ENCODE assay signal across 27 mouse cellular contexts in genomic region chr12:28823518-28823917, GRCm38 (mm10).
DNase-seq lines count a peak whose midpoint lies in the region; ATAC-seq lines count a peak whose summit lies in the region.
"Had no signal": no experiment of that assay in that cellular context is flagged by ENCODE, and none has a peak within 500 bp of the region (broad histone marks: within the 10 kb centered on the region; RNA-seq: fewer than 3 reads in every experiment).

No protein-coding gene starts in this region.

- H3K36me3 ChIP-seq in hindbrain, embryonic 10.5 days = no peaks in the 10 kb centered on the region
- H3K36me3 ChIP-seq in hindbrain, embryonic 13.5 days = no peaks in the 10 kb centered on the region
- no peaks in the 10 kb centered on the region for H3K36me3 ChIP-seq in midbrain, embryonic 10.5 days
- no peaks in the 10 kb centered on the region for H3K36me3 ChIP-seq in midbrain, embryonic 15.5 days (replicated peaks)
- H3K36me3 ChIP-seq: embryonic facial prominence, embryonic 10.5 days; embryonic facial prominence, embryonic 13.5 days; forebrain, embryonic 12.5 days; forebrain, embryonic 15.5 days; heart, embryonic 12.5 days; heart, embryonic 15.5 days; hindbrain, embryonic 12.5 days had no signal

- H3K27me3 ChIP-seq in hindbrain, embryonic 10.5 days (ENCODE audit: insufficient read depth, poor library complexity, severe bottlenecking) = no peaks in the 10 kb centered on the region; the same call in 1 of the 2 replicates
- H3K27me3 ChIP-seq in hindbrain, embryonic 13.5 days = no peaks in the 10 kb centered on the region
- peaks cover 33% of the 10 kb centered on the region for H3K27me3 ChIP-seq in midbrain, embryonic 10.5 days (ENCODE audit: low read depth, poor library complexity, severe bottlenecking)
- H3K27me3 ChIP-seq in midbrain, embryonic 15.5 days (replicated peaks) = no peaks in the 10 kb centered on the region
- H3K27me3 ChIP-seq: embryonic facial prominence, embryonic 13.5 days; forebrain, embryonic 15.5 days; heart, embryonic 12.5 days; heart, embryonic 15.5 days; hindbrain, embryonic 12.5 days had no signal

- no peaks in the 10 kb centered on the region for H3K9me3 ChIP-seq in hindbrain, embryonic 10.5 days
- no peaks in the 10 kb centered on the region for H3K9me3 ChIP-seq in hindbrain, embryonic 13.5 days
- no peaks in the 10 kb centered on the region for H3K9me3 ChIP-seq in midbrain, embryonic 10.5 days (replicated peaks)
- no peaks in the 10 kb centered on the region for H3K9me3 ChIP-seq in midbrain, embryonic 15.5 days
- H3K9me3 ChIP-seq: embryonic facial prominence, embryonic 10.5 days; embryonic facial prominence, embryonic 13.5 days; forebrain, embryonic 12.5 days; forebrain, embryonic 15.5 days; heart, embryonic 12.5 days; heart, embryonic 15.5 days; hindbrain, embryonic 12.5 days had no signal

- H3K27ac ChIP-seq in hindbrain, embryonic 10.5 days = peak overlapping the region; percentile 50; the same call in 1 of the 2 replicates
- no peak overlapping the region for H3K27ac ChIP-seq in hindbrain, embryonic 13.5 days
- H3K27ac ChIP-seq in midbrain, embryonic 10.5 days (replicated peaks) = peak overlapping the region; percentile 71
- no peak overlapping the region for H3K27ac ChIP-seq in midbrain, embryonic 15.5 days
- H3K27ac ChIP-seq: embryonic facial prominence, embryonic 10.5 days; embryonic facial prominence, embryonic 13.5 days; forebrain, embryonic 12.5 days; forebrain, embryonic 15.5 days; heart, embryonic 15.5 days; hindbrain, embryonic 12.5 days had no signal

- H3K4me1 ChIP-seq in hindbrain, embryonic 10.5 days (replicated peaks) = peaks cover 28% of the 10 kb centered on the region
- H3K4me1 ChIP-seq in hindbrain, embryonic 13.5 days (replicated peaks) = peaks cover 11% of the 10 kb centered on the region
- H3K4me1 ChIP-seq in midbrain, embryonic 10.5 days = peaks cover 36% of the 10 kb centered on the region
- peaks cover 5% of the 10 kb centered on the region for H3K4me1 ChIP-seq in midbrain, embryonic 15.5 days
- H3K4me1 ChIP-seq: heart, embryonic 12.5 days; heart, embryonic 15.5 days had no signal

- no peak overlapping the region for H3K4me3 ChIP-seq in hindbrain, embryonic 10.5 days
- H3K4me3 ChIP-seq in hindbrain, embryonic 13.5 days = no peak overlapping the region
- H3K4me3 ChIP-seq in midbrain, embryonic 10.5 days = no peak overlapping the region
- H3K4me3 ChIP-seq in midbrain, embryonic 15.5 days = no peak overlapping the region
- H3K4me3 ChIP-seq: embryonic facial prominence, embryonic 10.5 days; embryonic facial prominence, embryonic 13.5 days; erythroblast, embryonic 14.5 days; forebrain, embryonic 12.5 days; forebrain, embryonic 15.5 days; heart, embryonic 12.5 days; heart, embryonic 15.5 days; hindbrain, embryonic 12.5 days had no signal

- 88% methylated on average over 7 of the region's 7 CpGs for WGBS in hindbrain, embryonic 10.5 days
- WGBS in hindbrain, embryonic 13.5 days = 94% methylated on average over 7 of the region's 7 CpGs
- WGBS in midbrain, embryonic 10.5 days = 92% methylated on average over 7 of the region's 7 CpGs
- WGBS in midbrain, embryonic 15.5 days = 89% methylated on average over 7 of the region's 7 CpGs

- H3K9ac ChIP-seq in hindbrain, embryonic 13.5 days = no peak overlapping the region
- no peak overlapping the region for H3K9ac ChIP-seq in midbrain, embryonic 15.5 days
- H3K9ac ChIP-seq: embryonic facial prominence, embryonic 13.5 days; forebrain, embryonic 12.5 days; forebrain, embryonic 15.5 days; heart, embryonic 12.5 days; heart, embryonic 15.5 days; hindbrain, embryonic 12.5 days had no signal

- peak; percentile 39 for DNase-seq in cerebellum, adult 9-10 months
- DNase-seq in cerebellum, postnatal 4 days (ENCODE audit: low spot score in 2 of 2) = no peak
- no peak for DNase-seq in hindbrain, embryonic 10.5 days (ENCODE audit: low spot score)
- DNase-seq in midbrain, embryonic 10.5 days (ENCODE audit: low spot score) = no peak
- DNase-seq in brain, adult 2 months (ENCODE audit: low read depth, low spot score) = peak; percentile 43
- no peak for DNase-seq in T-cell, adult 2 months (ENCODE audit: low spot score)
- DNase-seq: adrenal gland, adult 2 months; adrenal gland, postnatal 14 days; cerebellum, adult 11-12 months; embryo, embryonic 11 days; gastrocnemius, postnatal 25 days; heart, adult 18-20 months; heart, postnatal 10 days; heart, postnatal 36 days had no signal

- ATAC-seq in hindbrain, embryonic 13.5 days (ENCODE audit: low FRiP score) = no peak
- no peak for ATAC-seq in midbrain, embryonic 15.5 days (replicated peaks)
- ATAC-seq: forebrain, embryonic 15.5 days; hindbrain, embryonic 16.5 days; inflammation-experienced regulatory T-cells, adult 6 months; intestine, embryonic 16.5 days had no signal

- H3K4me2 ChIP-seq in hindbrain, embryonic 13.5 days = no peak overlapping the region
- H3K4me2 ChIP-seq in midbrain, embryonic 15.5 days = no peak overlapping the region
- H3K4me2 ChIP-seq: embryonic facial prominence, embryonic 13.5 days; forebrain, embryonic 12.5 days; forebrain, embryonic 15.5 days; heart, embryonic 12.5 days; heart, embryonic 15.5 days; hindbrain, embryonic 12.5 days had no signal

Comparison
In these comparisons a context has a peak if more than half of its experiments do, and no peak if none do; other contexts are left out.
1. DNase-seq: peak in cerebellum, adult 9-10 months (single experiment) and brain, adult 2 months (single experiment); none in cerebellum, postnatal 4 days (0 of 2), hindbrain, embryonic 10.5 days (single experiment), midbrain, embryonic 10.5 days (single experiment) and T-cell, adult 2 months (single experiment).
2. H3K27ac ChIP-seq: peak in hindbrain, embryonic 10.5 days (single experiment) and midbrain, embryonic 10.5 days (single experiment); none in hindbrain, embryonic 13.5 days (single experiment) and midbrain, embryonic 15.5 days (single experiment).